Mouse (Mus musculus): ENCODE results near the gene Ogt. TPM values are rescaled to one million over a fixed set of nuclear protein-coding genes. Genes with fewer than 3 reads are reported as not detected.

Ogt gene
- polyA plus RNA-seq, 1 experiment from 2014 or later = 107 TPM

DNA sequence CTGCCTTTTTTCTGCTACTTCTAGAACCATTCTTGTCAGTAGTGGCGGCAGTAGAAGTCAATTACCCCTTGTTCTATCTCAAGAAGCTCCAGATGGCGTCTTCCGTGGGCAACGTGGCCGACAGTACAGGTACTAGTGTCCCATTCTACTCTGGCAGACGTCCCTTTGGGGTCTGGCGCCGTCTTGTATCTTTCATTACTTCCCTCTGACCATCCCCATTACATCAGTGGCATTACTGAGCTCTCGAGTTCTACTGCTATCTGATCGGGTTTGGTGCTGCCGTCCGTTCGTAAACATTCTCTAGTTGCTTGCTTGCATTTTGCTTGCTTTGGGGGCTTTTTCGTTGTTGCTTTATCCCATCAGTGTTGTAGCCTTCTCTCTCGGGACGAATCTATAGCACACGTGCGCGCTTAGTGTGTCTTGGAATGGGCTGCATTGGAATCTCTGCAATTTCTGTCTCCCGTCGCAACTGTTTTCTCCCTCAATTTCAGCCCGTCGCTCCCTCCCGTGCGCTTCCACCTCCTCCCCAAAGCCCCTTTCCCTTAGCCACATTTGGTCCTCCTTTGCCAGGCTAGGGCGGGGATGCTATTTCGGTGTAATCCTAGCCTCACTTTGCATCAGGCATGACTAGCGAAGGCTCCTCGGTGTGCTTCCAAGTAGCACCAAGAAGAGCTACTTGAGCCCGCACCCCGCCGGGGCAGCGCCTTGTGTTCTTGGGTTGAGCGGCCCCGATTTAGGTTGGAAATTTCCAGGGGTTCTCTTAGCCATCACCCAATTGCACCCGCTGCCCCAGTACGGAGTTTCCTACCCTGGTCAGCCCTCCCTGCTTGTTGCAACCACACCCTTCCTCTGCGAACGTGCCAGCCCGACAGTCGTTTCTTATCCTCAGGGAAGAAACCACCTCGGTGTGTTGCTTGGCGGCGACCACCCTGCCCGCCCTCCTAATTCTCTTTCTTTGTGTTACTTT, 617 bp downstream of the Ogt start:
- Histone ChIP-seq H3K36me3 (ENCODE audit: control insufficient read depth, insufficient read depth) (peaks cover 3% of the 10 kb centered on the region; the same call in 1 of the 2 replicates), H3K4me2 (ENCODE audit: low read depth, low read length) (peak overlapping the region; percentile 73), H3K27ac (ENCODE audit: low read length) (peak overlapping the region; percentile 88), H3K4me3 (ENCODE audit: low read length) (peak overlapping the region; percentile 58), H3K9ac (ENCODE audit: low read length) (peak overlapping the region; percentile 89), H3K27me3 (ENCODE audit: control insufficient read depth, insufficient read depth, low read length) (peaks cover 9% of the 10 kb centered on the region; the same call in 1 of the 2 replicates), H3K9me3 (replicated peaks; ENCODE audit: control insufficient read depth, low read length) (no peaks in the 10 kb centered on the region), H3K4me1 (ENCODE audit: control insufficient read depth, insufficient read depth, low read length) (no peaks in the 10 kb centered on the region; the same call in 1 of the 2 replicates)
- WGBS = 12% methylated on average over 45 of the region's 45 CpGs
- ATAC-seq (replicated peaks; ENCODE audit: extremely low read depth, insufficient read depth, low FRiP score) = peak; percentile 37

DNA sequence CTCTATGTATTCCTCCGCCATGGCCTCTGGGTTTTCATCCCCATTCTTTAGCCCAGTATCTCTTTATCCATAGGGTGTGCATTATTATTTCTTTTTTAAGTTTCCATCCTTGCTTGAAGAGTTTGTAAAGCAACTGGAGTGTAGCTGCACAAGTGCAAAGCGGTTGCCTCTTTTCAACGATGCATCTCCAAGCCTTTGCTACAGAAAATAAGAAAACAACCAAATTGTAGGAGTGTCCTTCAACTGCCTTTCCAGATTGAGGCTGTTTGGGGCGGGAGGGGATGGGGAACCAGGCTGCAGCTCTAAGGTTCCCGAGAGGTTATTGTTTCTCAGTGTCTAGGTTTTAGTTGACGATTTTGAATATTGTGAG, 1.3 kb downstream of the Ogt start:
- WGBS = 15% methylated on average over 6 of the region's 6 CpGs
- Histone ChIP-seq H3K27me3 (ENCODE audit: control insufficient read depth, insufficient read depth, low read length) (peaks cover 9% of the 10 kb centered on the region; the same call in 1 of the 2 replicates), H3K4me3 (ENCODE audit: low read length) (peak overlapping the region; percentile 58), H3K27ac (ENCODE audit: low read length) (peak overlapping the region; percentile 88), H3K9me3 (replicated peaks; ENCODE audit: control insufficient read depth, low read length) (no peaks in the 10 kb centered on the region), H3K36me3 (ENCODE audit: control insufficient read depth, insufficient read depth) (peaks cover 3% of the 10 kb centered on the region; the same call in 1 of the 2 replicates), H3K4me1 (ENCODE audit: control insufficient read depth, insufficient read depth, low read length) (no peaks in the 10 kb centered on the region; the same call in 1 of the 2 replicates), H3K4me2 (ENCODE audit: low read depth, low read length) (peak overlapping the region; percentile 73), H3K9ac (ENCODE audit: low read length) (peak overlapping the region; percentile 89)
- no peak for ATAC-seq (replicated peaks; ENCODE audit: extremely low read depth, insufficient read depth, low FRiP score)

GRCm38 (mm10) chrX:101642091-101642490, 2.2 kb downstream of the Ogt start:
- Histone ChIP-seq H3K9ac (ENCODE audit: low read length) (peak overlapping the region; percentile 89), H3K9me3 (replicated peaks; ENCODE audit: control insufficient read depth, low read length) (no peaks in the 10 kb centered on the region), H3K27me3 (ENCODE audit: control insufficient read depth, insufficient read depth, low read length) (peaks cover 9% of the 10 kb centered on the region; the same call in 1 of the 2 replicates), H3K36me3 (ENCODE audit: control insufficient read depth, insufficient read depth) (peaks cover 3% of the 10 kb centered on the region; the same call in 1 of the 2 replicates), H3K4me1 (ENCODE audit: control insufficient read depth, insufficient read depth, low read length) (no peaks in the 10 kb centered on the region; the same call in 1 of the 2 replicates), H3K4me3 (ENCODE audit: low read length) (peak overlapping the region; percentile 58), H3K4me2 (ENCODE audit: low read depth, low read length) (peak overlapping the region; percentile 73), H3K27ac (ENCODE audit: low read length) (no peak overlapping the region)
- no peak for ATAC-seq (replicated peaks; ENCODE audit: extremely low read depth, insufficient read depth, low FRiP score)
- WGBS = 18% methylated on average over 5 of the region's 5 CpGs

DNA sequence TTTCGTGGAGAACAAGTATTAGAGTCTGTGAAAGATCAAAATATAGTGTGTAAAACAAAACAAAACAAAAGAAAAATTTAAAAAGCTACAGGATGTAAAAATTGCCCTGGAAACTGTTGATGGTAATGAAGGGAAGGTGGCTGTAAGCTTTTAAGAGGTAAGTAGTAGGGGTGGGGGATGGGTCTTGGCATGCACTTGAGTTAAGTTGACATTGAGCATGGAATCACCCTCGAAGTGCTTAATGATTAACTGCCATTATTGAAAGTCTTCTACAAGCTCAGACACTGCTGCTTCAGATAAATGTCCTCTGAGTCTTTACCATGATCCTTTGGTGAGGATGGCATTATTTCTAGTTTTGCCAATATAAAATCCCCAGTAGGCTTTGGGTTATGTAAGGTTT, 5.4 kb downstream of the Ogt start:
- Histone ChIP-seq H3K27ac (ENCODE audit: low read length) (no peak overlapping the region), H3K27me3 (ENCODE audit: control insufficient read depth, insufficient read depth, low read length) (peaks cover 2% of the 10 kb centered on the region; the same call in 1 of the 2 replicates), H3K36me3 (ENCODE audit: control insufficient read depth, insufficient read depth) (peaks cover 3% of the 10 kb centered on the region; the same call in 1 of the 2 replicates), H3K9me3 (replicated peaks; ENCODE audit: control insufficient read depth, low read length) (no peaks in the 10 kb centered on the region), H3K4me1 (ENCODE audit: control insufficient read depth, insufficient read depth, low read length) (no peaks in the 10 kb centered on the region; the same call in 1 of the 2 replicates), H3K4me3 (ENCODE audit: low read length) (no peak overlapping the region), H3K4me2 (ENCODE audit: low read depth, low read length) (no peak overlapping the region), H3K9ac (ENCODE audit: low read length) (no peak overlapping the region)
- no peak for ATAC-seq (replicated peaks; ENCODE audit: extremely low read depth, insufficient read depth, low FRiP score)
- WGBS = 59% methylated on average over 2 of the region's 2 CpGs

- no peak for ATAC-seq (replicated peaks; ENCODE audit: extremely low read depth, insufficient read depth, low FRiP score)
- H3K4me3 ChIP-seq (ENCODE audit: low read length) = no peak overlapping the region
- no peak overlapping the region for H3K9ac ChIP-seq (ENCODE audit: low read length)
- H3K27me3 ChIP-seq (ENCODE audit: control insufficient read depth, insufficient read depth, low read length) = no peaks in the 10 kb centered on the region
- no peaks in the 10 kb centered on the region; the same call in 1 of the 2 replicates for H3K4me1 ChIP-seq (ENCODE audit: control insufficient read depth, insufficient read depth, low read length)
- WGBS = 44% methylated on average over 5 of the region's 5 CpGs
- H3K27ac ChIP-seq (ENCODE audit: low read length) = no peak overlapping the region
- no peaks in the 10 kb centered on the region for H3K9me3 ChIP-seq (replicated peaks; ENCODE audit: control insufficient read depth, low read length)
- H3K36me3 ChIP-seq (ENCODE audit: control insufficient read depth, insufficient read depth) = peaks cover 5% of the 10 kb centered on the region; the same call in 1 of the 2 replicates
- H3K4me2 ChIP-seq (ENCODE audit: low read depth, low read length) = no peak overlapping the region
These were observed 6.8 kb downstream of the Ogt start for GRCm38 (mm10) chrX:101646621-101647020.

DNA sequence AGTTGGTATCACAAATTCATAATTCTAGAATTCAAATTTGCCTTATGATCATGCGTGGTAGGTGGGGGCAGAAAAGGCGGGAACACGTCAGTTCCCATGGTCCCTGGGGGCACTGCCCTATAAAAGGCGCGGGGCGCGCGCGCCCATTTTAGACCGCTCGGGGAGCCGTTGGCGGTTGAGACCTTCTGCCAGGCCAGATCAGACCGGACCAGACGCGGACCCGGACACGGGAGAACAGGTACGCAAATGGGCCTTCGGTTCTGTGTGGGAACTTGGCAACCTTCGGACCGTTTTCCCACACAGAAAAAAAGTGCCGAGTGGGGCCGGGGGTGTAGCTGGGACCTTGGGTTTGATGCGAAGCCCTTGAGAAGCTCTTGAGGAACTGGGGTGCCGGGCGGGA, 55.8 kb downstream of the Ogt start:
- WGBS = 90% methylated on average over 27 of the region's 27 CpGs
- no peak overlapping the region for H3K9ac ChIP-seq (ENCODE audit: low read length)
- no peaks in the 10 kb centered on the region for H3K36me3 ChIP-seq (ENCODE audit: control insufficient read depth, insufficient read depth)
- H3K4me3 ChIP-seq (ENCODE audit: low read length) = no peak overlapping the region
- no peak overlapping the region for H3K27ac ChIP-seq (ENCODE audit: low read length)
- no peak for ATAC-seq (replicated peaks; ENCODE audit: extremely low read depth, insufficient read depth, low FRiP score)
- no peaks in the 10 kb centered on the region for H3K27me3 ChIP-seq (ENCODE audit: control insufficient read depth, insufficient read depth, low read length)
- no peaks in the 10 kb centered on the region for H3K4me1 ChIP-seq (ENCODE audit: control insufficient read depth, insufficient read depth, low read length)
- peaks cover 20% of the 10 kb centered on the region for H3K9me3 ChIP-seq (replicated peaks; ENCODE audit: control insufficient read depth, low read length)
- H3K4me2 ChIP-seq (ENCODE audit: low read depth, low read length) = no peak overlapping the region

GRCm38 (mm10) chrX:101697537-101697936, 57.7 kb downstream of the Ogt start:
- Histone ChIP-seq H3K4me3 (ENCODE audit: low read length) (no peak overlapping the region), H3K4me2 (ENCODE audit: low read depth, low read length) (no peak overlapping the region), H3K4me1 (ENCODE audit: control insufficient read depth, insufficient read depth, low read length) (no peaks in the 10 kb centered on the region), H3K27ac (ENCODE audit: low read length) (no peak overlapping the region), H3K27me3 (ENCODE audit: control insufficient read depth, insufficient read depth, low read length) (no peaks in the 10 kb centered on the region), H3K36me3 (ENCODE audit: control insufficient read depth, insufficient read depth) (no peaks in the 10 kb centered on the region), H3K9ac (ENCODE audit: low read length) (no peak overlapping the region), H3K9me3 (replicated peaks; ENCODE audit: control insufficient read depth, low read length) (peaks cover 20% of the 10 kb centered on the region)
- 59% methylated on average over 51 of the region's 54 CpGs for WGBS
- ATAC-seq (replicated peaks; ENCODE audit: extremely low read depth, insufficient read depth, low FRiP score) = no peak

GRCm38 (mm10) chrX:101698232-101698631, 58.4 kb downstream of the Ogt start:
- Histone ChIP-seq H3K27me3 (ENCODE audit: control insufficient read depth, insufficient read depth, low read length) (no peaks in the 10 kb centered on the region), H3K9ac (ENCODE audit: low read length) (no peak overlapping the region), H3K27ac (ENCODE audit: low read length) (no peak overlapping the region), H3K36me3 (ENCODE audit: control insufficient read depth, insufficient read depth) (no peaks in the 10 kb centered on the region), H3K4me1 (ENCODE audit: control insufficient read depth, insufficient read depth, low read length) (no peaks in the 10 kb centered on the region), H3K9me3 (replicated peaks; ENCODE audit: control insufficient read depth, low read length) (peaks cover 20% of the 10 kb centered on the region), H3K4me2 (ENCODE audit: low read depth, low read length) (no peak overlapping the region), H3K4me3 (ENCODE audit: low read length) (no peak overlapping the region)
- 55% methylated on average over 23 of the region's 23 CpGs for WGBS
- ATAC-seq (replicated peaks; ENCODE audit: extremely low read depth, insufficient read depth, low FRiP score) = no peak

DNA sequence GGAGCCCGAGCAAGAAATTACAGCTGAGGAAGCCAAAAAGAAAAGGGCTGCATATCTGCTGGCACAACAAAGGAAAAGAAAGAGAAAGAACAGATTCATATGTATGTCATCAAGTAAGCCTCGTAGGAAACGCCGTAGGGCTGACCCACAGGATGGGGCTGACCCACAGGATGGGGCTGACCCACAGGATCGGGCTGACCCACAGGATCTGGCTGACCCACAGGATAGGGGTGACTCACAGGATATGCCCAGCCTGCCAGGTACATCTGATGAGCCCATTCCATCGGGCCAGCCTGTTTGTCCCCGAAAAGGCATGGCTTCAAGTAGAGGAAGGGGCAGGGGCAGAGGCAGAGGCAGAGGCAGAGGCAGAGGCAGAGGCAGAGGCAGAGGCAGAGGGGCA, 65.3 kb downstream of the Ogt start:
- WGBS = 68% methylated on average over 7 of the region's 7 CpGs
- Histone ChIP-seq H3K9ac (ENCODE audit: low read length) (no peak overlapping the region), H3K27ac (ENCODE audit: low read length) (no peak overlapping the region), H3K4me1 (ENCODE audit: control insufficient read depth, insufficient read depth, low read length) (no peaks in the 10 kb centered on the region), H3K36me3 (ENCODE audit: control insufficient read depth, insufficient read depth) (no peaks in the 10 kb centered on the region), H3K4me3 (ENCODE audit: low read length) (no peak overlapping the region), H3K4me2 (ENCODE audit: low read depth, low read length) (no peak overlapping the region), H3K9me3 (replicated peaks; ENCODE audit: control insufficient read depth, low read length) (no peaks in the 10 kb centered on the region), H3K27me3 (ENCODE audit: control insufficient read depth, insufficient read depth, low read length) (no peaks in the 10 kb centered on the region)
- no peak for ATAC-seq (replicated peaks; ENCODE audit: extremely low read depth, insufficient read depth, low FRiP score)
